Mouse (Mus musculus) thymus, adult 2 months (tissue): ENCODE measurements around the gene Duxf3.

Source experiments
- CTCF ChIP-seq: fragments of 200-500 bp; IDR thresholded peaks from 2 replicates; pipeline ENCODE4 v1.5.1; 2012; ENCODE audit warnings: mild to moderate bottlenecking, control low read depth, low read length, moderate library complexity, borderline replicate concordance; ENCODE audit not compliant: control insufficient read depth, poor library complexity, insufficient read depth; ENCODE audit errors: extremely low read depth
- POLR2A ChIP-seq: fragments of 200-500 bp; IDR thresholded peaks from 2 replicates; pipeline ENCODE4 v1.6.1; 2012; ENCODE audit warnings: mild to moderate bottlenecking, low read length, control low read depth, moderate library complexity; ENCODE audit not compliant: control insufficient read depth, poor library complexity, insufficient read depth; ENCODE audit errors: extremely low read depth

GRCm38 (mm10) chr10:58236613-58237012 is 4.1 kb upstream of the Duxf3 start, which contains the start of gene Gm4981:
- TF ChIP-seq CTCF = no peak
- TF ChIP-seq POLR2A = no peak
